Mouse (Mus musculus): ENCODE measurements around the gene Dars. TPM values are rescaled to one million over a fixed set of nuclear protein-coding genes. Genes with fewer than 3 reads are reported as not detected.

Dars gene
- 44.2 and 48.1 TPM in 2 replicates for polyA plus RNA-seq (2012; rRNA removed)

- peak; percentile 81 for DNase-seq (ENCODE audit: low spot score)
Observed at GRCm38 (mm10) chr1:128416584-128417532, at the start of gene Dars. Gene Dars (minus strand): TSS chr1:128417368.

- DNase-seq (ENCODE audit: low spot score): no peak
Observed at GRCm38 (mm10) chr1:128466828-128467227, 49.7 kb upstream of the Dars start.

- DNase-seq (ENCODE audit: low spot score): no peak
Observed at GRCm38 (mm10) chr1:128463478-128463877, 46.3 kb upstream of the Dars start.

GRCm38 (mm10) chr1:128462389-128462788 is 45.2 kb upstream of the Dars start:
- no peak for DNase-seq (ENCODE audit: low spot score)

- DNase-seq (ENCODE audit: low spot score): no peak
Observed at GRCm38 (mm10) chr1:128460780-128461179, 43.6 kb upstream of the Dars start.

GRCm38 (mm10) chr1:128459439-128459838 is 42.3 kb upstream of the Dars start:
- no peak for DNase-seq (ENCODE audit: low spot score)

- no peak for DNase-seq (ENCODE audit: low spot score)
Observed at GRCm38 (mm10) chr1:128459011-128459410, 41.8 kb upstream of the Dars start.

GRCm38 (mm10) chr1:128456844-128457445 is 39.8 kb upstream of the Dars start:
- DNase-seq (ENCODE audit: low spot score): no peak

GRCm38 (mm10) chr1:128456271-128456670 is 39.1 kb upstream of the Dars start:
- no peak for DNase-seq (ENCODE audit: low spot score)

GRCm38 (mm10) chr1:128452210-128452609 is 35.0 kb upstream of the Dars start:
- no peak for DNase-seq (ENCODE audit: low spot score)

GRCm38 (mm10) chr1:128451183-128451582 is 34.0 kb upstream of the Dars start:
- DNase-seq (ENCODE audit: low spot score): no peak

GRCm38 (mm10) chr1:128447206-128447902 is 30.2 kb upstream of the Dars start:
- no peak for DNase-seq (ENCODE audit: low spot score)

- DNase-seq (ENCODE audit: low spot score): no peak
Observed at GRCm38 (mm10) chr1:128443890-128444839, 27.0 kb upstream of the Dars start.

- DNase-seq (ENCODE audit: low spot score): no peak
Observed at GRCm38 (mm10) chr1:128441129-128441473, 23.9 kb upstream of the Dars start.

GRCm38 (mm10) chr1:128440386-128441128 is 23.4 kb upstream of the Dars start:
- no peak for DNase-seq (ENCODE audit: low spot score)

GRCm38 (mm10) chr1:128439618-128440017 is 22.4 kb upstream of the Dars start:
- no peak for DNase-seq (ENCODE audit: low spot score)

- DNase-seq (ENCODE audit: low spot score): no peak
Observed at GRCm38 (mm10) chr1:128438526-128438925, 21.4 kb upstream of the Dars start.

GRCm38 (mm10) chr1:128437276-128437675 is 20.1 kb upstream of the Dars start:
- no peak for DNase-seq (ENCODE audit: low spot score)

GRCm38 (mm10) chr1:128436015-128436414 is 18.8 kb upstream of the Dars start:
- no peak for DNase-seq (ENCODE audit: low spot score)

GRCm38 (mm10) chr1:128435551-128435950 is 18.4 kb upstream of the Dars start:
- DNase-seq (ENCODE audit: low spot score): no peak

- no peak for DNase-seq (ENCODE audit: low spot score)
Observed at GRCm38 (mm10) chr1:128424928-128425327, 7.8 kb upstream of the Dars start.
